Mouse (Mus musculus): ENCODE results near the gene Jup. TPM values are rescaled to one million over a fixed set of nuclear protein-coding genes. Genes with fewer than 3 reads are reported as not detected.

The Jup gene
- polyA plus RNA-seq (2012): not detected in 2 replicates

GRCm38 (mm10) chr11:100397600-100398389 lies at the start of gene Jup:
Jup (minus strand) TSS chr11:100397763.
- no peak for TF ChIP-seq GATA1 (IDR thresholded peaks at IDR 0.05; ENCODE audit: low read length)

GRCm38 (mm10) chr11:100442625-100443024 lies 45.1 kb upstream of the Jup start:
- TF ChIP-seq GATA1 (IDR thresholded peaks at IDR 0.05; ENCODE audit: low read length): no peak

- no peak for TF ChIP-seq GATA1 (IDR thresholded peaks at IDR 0.05; ENCODE audit: low read length)
Observed at GRCm38 (mm10) chr11:100441797-100442196, 44.2 kb upstream of the Jup start, which contains the start of the genes Nt5c3b and Klhl10. Nt5c3b (minus strand) TSS chr11:100441808. Klhl10 (plus strand) TSS chr11:100441917.

GRCm38 (mm10) chr11:100440691-100441522 lies 43.3 kb upstream of the Jup start:
- no peak for TF ChIP-seq GATA1 (IDR thresholded peaks at IDR 0.05; ENCODE audit: low read length)

GRCm38 (mm10) chr11:100437901-100438300 lies 40.3 kb upstream of the Jup start:
- no peak for TF ChIP-seq GATA1 (IDR thresholded peaks at IDR 0.05; ENCODE audit: low read length)

- no peak for TF ChIP-seq GATA1 (IDR thresholded peaks at IDR 0.05; ENCODE audit: low read length)
Observed at GRCm38 (mm10) chr11:100435678-100436246, 38.2 kb upstream of the Jup start.

GRCm38 (mm10) chr11:100432002-100432401 lies 34.4 kb upstream of the Jup start:
- no peak for TF ChIP-seq GATA1 (IDR thresholded peaks at IDR 0.05; ENCODE audit: low read length)

- no peak for TF ChIP-seq GATA1 (IDR thresholded peaks at IDR 0.05; ENCODE audit: low read length)
Observed at GRCm38 (mm10) chr11:100430052-100430451, 32.5 kb upstream of the Jup start.

GRCm38 (mm10) chr11:100428612-100429199 lies 31.1 kb upstream of the Jup start:
- no peak for TF ChIP-seq GATA1 (IDR thresholded peaks at IDR 0.05; ENCODE audit: low read length)

GRCm38 (mm10) chr11:100426820-100427219 lies 29.3 kb upstream of the Jup start:
- TF ChIP-seq GATA1 (IDR thresholded peaks at IDR 0.05; ENCODE audit: low read length): no peak

GRCm38 (mm10) chr11:100425851-100426250 lies 28.3 kb upstream of the Jup start:
- peak; percentile 36 for TF ChIP-seq GATA1 (IDR thresholded peaks at IDR 0.05; ENCODE audit: low read length)

GRCm38 (mm10) chr11:100423836-100424235 lies 26.3 kb upstream of the Jup start:
- no peak for TF ChIP-seq GATA1 (IDR thresholded peaks at IDR 0.05; ENCODE audit: low read length)

- TF ChIP-seq GATA1 (IDR thresholded peaks at IDR 0.05; ENCODE audit: low read length): no peak
Observed at GRCm38 (mm10) chr11:100421537-100421936, 24.0 kb upstream of the Jup start.

GRCm38 (mm10) chr11:100414914-100415822 lies 17.6 kb upstream of the Jup start, which contains the start of gene Fkbp10:
Fkbp10 (plus strand) TSS chr11:100415697.
- TF ChIP-seq GATA1 (IDR thresholded peaks at IDR 0.05; ENCODE audit: low read length): no peak
